Mouse (Mus musculus) gastrocnemius, postnatal 25 days (tissue): ENCODE results near the gene Stard10. TPM values are rescaled to one million over a fixed set of nuclear protein-coding genes. Genes with fewer than 3 reads are reported as not detected.
A peak's percentile ranks its signal among the peaks of the same experiment; 100 is the strongest.

Source experiments
- DNase-seq: peaks from one replicate; pipeline ENCODE4 v3.0.0; 2022
- total RNA-seq, 2 experiments: library from RNA; stranded (reverse); gene quantifications; 1 replicate in 1 of 2; 2 replicates in 1 of 2; pipeline ENCODE4 v1.2.3; 2021

The Stard10 gene
- total RNA-seq, 2 experiments from 2014 or later: 36.9 to 42.3 TPM

GRCm38 (mm10) chr7:101373082-101373481, 56.2 kb downstream of the Stard10 start:
- DNase-seq: no peak

DNA sequence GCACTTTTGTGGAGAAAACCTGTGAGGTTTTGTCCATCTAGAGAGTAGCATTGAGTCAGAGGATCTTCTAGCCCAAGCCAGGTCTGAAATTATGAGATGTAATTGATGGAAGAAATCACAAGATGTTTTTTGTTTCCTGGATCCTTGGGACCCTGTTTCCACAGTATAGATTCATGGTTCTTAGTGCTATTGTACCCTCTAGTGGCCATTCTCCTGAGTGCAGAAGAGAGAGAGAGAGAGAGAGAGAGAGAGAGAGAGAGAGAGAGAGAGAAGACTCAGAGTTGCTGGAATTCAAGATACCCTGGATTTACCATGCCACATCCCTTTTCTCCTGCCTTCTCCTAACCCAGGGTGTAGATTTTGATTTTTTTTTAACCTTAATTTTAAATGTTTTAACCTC, 57.3 kb downstream of the Stard10 start:
- no peak for DNase-seq

GRCm38 (mm10) chr7:101376701-101377340, 59.9 kb downstream of the Stard10 start:
- no peak for DNase-seq

DNA sequence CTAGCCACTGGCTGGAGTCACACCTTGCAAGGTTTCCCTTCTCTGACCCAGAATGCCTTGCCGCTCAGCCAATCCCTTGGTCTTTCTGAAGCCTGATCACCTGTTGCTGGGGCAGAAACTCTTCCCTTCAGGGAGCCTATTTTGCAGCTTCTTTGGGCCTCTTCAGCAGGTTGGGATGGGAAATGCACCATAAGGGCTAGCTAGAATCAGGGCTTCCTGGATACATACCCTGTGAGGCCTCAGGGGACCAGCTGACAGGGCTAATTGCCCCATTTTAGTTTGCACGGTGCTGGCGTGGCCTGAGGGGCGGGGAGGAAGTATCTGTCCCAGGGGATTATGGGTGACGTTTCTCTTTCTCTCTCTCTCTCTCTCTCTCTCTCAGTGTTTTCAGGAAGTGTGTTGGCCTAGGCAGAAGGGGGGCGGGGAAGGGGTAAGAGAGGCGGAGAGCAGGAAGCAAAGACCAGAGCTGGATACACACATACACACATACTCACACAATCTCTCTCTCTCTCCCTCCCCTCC, 60.9 kb downstream of the Stard10 start:
- peak; percentile 78 for DNase-seq

DNA sequence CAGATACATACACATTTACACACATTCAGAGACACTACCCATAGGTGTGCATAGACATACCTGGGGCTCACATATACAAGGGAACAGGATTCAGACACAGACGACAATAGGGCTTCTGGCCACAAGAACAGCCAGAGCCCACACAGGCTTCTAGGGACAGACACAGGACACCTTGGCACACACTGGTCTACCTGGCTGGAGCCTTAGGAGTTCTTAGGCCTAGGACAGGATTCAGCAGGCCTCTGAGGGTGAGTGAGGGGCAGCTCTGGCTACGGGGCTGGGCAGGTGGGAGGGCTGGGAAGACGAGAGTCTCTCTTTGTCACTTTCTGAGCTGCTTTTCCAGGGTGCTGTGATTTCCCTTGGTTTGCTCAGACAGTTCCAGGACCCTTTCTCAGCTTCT, 61.4 kb downstream of the Stard10 start:
- DNase-seq: no peak

- no peak for DNase-seq
Observed at GRCm38 (mm10) chr7:101378796-101379465, 62.0 kb downstream of the Stard10 start.

- DNase-seq: no peak
Observed at GRCm38 (mm10) chr7:101379732-101380131, 62.8 kb downstream of the Stard10 start.

GRCm38 (mm10) chr7:101381512-101381911, 64.6 kb downstream of the Stard10 start:
- DNase-seq: no peak

DNA sequence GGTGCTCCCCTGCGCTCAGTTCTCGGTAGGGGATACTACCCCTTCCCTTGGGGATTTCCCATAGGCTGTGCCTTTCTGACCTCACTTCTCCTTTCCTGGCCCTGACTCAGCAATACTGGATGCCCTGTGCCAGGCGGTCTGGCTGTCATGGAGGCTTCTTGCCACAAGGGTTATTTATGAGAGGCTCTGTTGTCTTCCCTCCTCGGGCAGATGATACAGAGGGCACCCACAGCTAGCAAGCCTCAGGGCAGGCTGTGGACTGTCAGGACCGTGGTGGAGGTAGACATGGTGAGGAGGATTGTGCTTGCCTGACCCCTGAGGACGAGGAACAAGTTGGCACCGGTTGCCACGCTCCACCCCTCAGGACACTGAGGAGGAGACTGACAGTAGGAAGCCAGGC, 65.5 kb downstream of the Stard10 start:
- peak; percentile 62 for DNase-seq

DNA sequence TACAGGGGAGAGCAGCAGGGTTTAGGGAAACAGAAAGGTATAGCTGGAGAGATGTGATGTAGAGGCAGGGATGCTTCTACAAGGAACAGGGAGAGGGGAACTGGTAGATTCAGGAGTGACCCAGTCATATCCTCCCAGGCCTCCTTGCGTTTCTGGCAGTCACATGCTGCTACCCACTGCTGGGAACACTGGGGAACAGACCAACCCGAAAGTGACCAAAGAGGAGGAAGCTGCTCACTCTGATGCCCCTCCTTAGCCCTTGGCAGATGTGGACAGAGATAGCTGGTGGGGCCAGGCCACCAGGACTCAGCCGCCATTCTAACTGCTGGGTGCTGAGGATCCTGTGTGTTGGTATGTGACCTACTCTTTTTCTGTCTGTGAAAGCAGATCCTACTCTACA, 66.9 kb downstream of the Stard10 start:
- DNase-seq: no peak

- DNase-seq: no peak
Observed at GRCm38 (mm10) chr7:101384931-101385330, 68.0 kb downstream of the Stard10 start.

DNA sequence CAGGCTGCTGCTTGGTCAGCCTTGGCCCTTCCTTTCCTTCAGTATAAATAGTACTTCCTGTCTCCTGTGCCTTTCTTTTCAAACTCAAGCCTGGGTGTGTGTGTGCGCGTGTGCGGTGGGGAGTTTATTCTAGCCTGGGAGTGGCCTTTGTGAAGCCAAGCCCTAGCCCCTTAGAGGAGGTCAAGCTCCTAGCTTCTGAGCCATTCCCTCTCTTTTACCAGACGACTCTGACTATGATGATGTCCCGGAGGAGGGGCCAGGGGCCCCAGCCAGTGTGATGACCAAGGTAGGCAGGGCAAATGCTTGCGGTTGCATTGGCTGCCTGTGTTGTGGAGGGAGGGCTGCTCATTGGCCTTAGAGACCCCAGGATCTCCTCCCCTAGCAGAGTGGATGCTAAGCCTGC, 68.4 kb downstream of the Stard10 start:
- no peak for DNase-seq

DNA sequence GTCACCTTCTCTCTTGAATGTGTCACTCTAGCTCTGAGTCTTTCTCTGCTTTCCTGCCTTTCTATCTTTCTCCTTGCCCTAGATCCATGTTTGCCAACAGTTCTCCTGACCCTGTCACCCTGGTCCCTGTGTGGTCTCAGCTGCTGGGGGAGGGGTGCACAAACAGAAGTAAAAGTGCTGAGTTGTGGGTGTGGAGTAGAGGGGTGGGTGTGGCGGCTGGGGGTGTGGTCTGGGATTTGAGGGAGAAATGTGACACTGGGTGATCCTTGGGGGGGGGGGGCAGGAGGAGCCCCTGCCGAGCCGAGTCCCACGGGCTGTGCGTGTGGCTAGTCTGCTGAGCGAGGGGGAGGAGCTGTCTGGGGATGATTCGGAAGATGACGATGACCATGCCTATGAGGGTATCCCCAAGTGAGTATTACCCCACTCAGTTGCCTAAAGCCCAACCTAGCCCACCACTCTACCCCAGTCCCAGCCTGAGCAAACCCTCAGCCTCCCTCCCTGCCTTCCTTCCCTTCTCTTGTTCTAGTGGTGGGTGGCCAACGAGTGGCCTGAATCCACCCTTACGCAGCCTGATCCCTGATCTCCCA, 69.1 kb downstream of the Stard10 start:
- DNase-seq: no peak

DNA sequence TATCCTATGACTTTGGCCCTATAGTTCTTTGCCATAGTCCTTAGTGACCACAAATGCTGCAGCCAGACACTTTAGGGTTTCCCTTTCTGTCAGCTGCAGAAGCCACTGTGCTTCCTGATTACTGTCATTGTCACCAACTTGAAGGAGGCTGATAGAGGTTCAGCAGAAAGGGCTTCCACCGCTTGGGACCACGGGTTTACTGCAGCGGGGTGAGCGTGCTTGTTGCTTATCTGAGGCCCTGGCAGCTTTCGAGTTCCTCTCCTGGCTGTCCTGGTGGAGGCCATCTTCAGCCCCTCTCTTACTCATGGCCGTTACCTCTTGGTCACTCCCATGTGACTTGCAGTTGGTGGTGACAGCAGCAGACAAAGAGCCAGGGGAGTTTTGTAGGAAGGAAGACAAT, 72.4 kb downstream of the Stard10 start:
- no peak for DNase-seq

- DNase-seq: no peak
Observed at GRCm38 (mm10) chr7:101391909-101392479, 75.1 kb downstream of the Stard10 start.

DNA sequence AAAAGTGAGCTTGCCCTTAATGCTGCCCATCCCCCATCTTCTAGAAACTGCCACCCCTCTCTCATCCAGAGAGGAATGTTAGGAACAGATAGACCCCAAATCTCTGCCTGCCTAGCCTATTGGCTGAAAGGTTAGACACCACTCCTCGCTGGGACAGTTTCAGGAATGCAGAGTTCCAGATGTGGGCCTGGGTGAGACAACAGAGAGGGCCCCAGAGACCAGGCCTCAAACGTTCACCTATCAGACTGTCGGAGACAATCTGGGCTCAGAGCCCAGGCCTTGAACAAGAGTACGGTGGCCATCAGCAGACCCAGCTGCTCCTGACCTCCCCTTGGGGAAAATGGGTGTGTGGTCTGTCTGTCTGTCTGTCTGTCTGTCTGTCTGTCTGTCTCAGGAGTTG, 76.1 kb downstream of the Stard10 start:
- DNase-seq: no peak

- peak; percentile 88 for DNase-seq
Observed at GRCm38 (mm10) chr7:101393694-101394504, 77.0 kb downstream of the Stard10 start.

DNA sequence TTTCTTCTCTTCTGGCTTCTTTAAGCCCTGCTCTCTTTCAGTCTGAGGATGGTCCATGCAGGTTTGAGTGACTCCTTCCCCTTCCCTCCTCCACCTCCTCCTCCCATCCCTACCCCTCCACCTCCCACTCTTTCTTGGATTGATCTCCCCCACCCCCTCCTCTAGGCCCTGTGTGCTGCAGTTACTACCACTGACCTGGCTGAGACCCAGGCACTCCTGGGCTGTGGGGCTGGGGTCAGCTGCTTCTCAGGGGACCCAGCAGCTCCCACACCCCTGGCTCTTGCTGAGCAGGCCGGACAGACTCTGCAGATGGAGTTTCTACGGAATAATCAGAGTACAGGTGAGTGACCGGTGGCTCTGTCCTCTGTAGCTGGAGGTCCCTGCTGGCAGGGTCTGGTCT, 77.7 kb downstream of the Stard10 start:
- DNase-seq: no peak

DNA sequence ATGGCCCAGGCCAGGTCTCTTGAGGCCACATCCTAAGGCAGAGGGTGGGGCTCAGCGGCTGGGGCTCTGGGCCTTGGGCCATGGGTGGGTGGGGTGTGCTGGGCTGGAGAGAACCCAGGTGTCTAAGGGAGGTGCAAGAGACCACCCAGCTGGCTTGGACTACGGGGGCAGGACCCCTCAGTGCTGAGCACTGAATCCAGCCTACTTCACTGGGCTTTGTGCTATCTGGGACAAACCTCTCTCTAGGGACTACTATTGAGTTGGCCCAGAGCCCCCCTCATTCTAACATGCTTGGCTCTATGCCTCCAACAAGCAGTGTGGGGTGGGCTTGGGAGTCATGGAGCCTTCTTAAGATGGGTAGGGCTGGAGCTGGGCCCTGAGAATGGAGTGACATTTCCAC, 78.6 kb downstream of the Stard10 start:
- DNase-seq: no peak
